In genomic region chr3:52967046-52967445, GRCm38 (mm10) we compare ENCODE assay signal across 21 mouse cellular contexts. TPM values are rescaled to one million over a fixed set of nuclear protein-coding genes. Genes with fewer than 3 reads are reported as not detected.
DNase-seq lines count a peak whose midpoint lies in the region; ATAC-seq and TF ChIP-seq lines count a peak whose summit lies in the region.
"Had no signal": no experiment of that assay in that cellular context is flagged by ENCODE, and none has a peak within 500 bp of the region (broad histone marks: within the 10 kb centered on the region; RNA-seq: fewer than 3 reads in every experiment).

No protein-coding gene starts in this region.

- no peaks in the 10 kb centered on the region for H3K4me1 ChIP-seq in kidney, postnatal 0 days (replicated peaks; ENCODE audit: insufficient read depth, low read length)
- H3K4me1 ChIP-seq in testis, adult 2 months (ENCODE audit: control insufficient read depth, insufficient read depth, low read length) = peaks cover 2% of the 10 kb centered on the region

- no peak overlapping the region for H3K9ac ChIP-seq in kidney, postnatal 0 days (ENCODE audit: low read depth, low read length)
- H3K9ac ChIP-seq: hindbrain, embryonic 14.5 days; midbrain, embryonic 12.5 days; neural tube, embryonic 13.5 days had no signal

- no peak for TF ChIP-seq POLR2A in testis, adult 2 months (IDR thresholded peaks at IDR 0.05; ENCODE audit: control insufficient read depth, low read depth, low read length)

- intact Hi-C loops in gastrocnemius, adult 2 months (cut with DNase I) = loop anchor here (5.0 to 10.0 kb wide), 2 partner anchors 35 to 192 kb away; no protein-coding TSS in a partner anchor

- no peak overlapping the region for H3K27ac ChIP-seq in gastrocnemius, adult 2 months
- no peak overlapping the region for H3K27ac ChIP-seq in kidney, postnatal 0 days
- H3K27ac ChIP-seq in testis, adult 2 months (ENCODE audit: control insufficient read depth, insufficient read depth, low read depth, low read length) = no peak overlapping the region
- H3K27ac ChIP-seq: hindbrain, embryonic 14.5 days; midbrain, embryonic 12.5 days; neural tube, embryonic 13.5 days had no signal

- no peaks in the 10 kb centered on the region for H3K27me3 ChIP-seq in kidney, postnatal 0 days (ENCODE audit: insufficient read depth, low read length)
- H3K27me3 ChIP-seq in testis, adult 2 months (ENCODE audit: control insufficient read depth, insufficient read depth, low read length) = no peaks in the 10 kb centered on the region
- H3K27me3 ChIP-seq: midbrain, embryonic 12.5 days; neural tube, embryonic 13.5 days had no signal

- H3K4me3 ChIP-seq in gastrocnemius, adult 2 months = no peak overlapping the region
- no peak overlapping the region for H3K4me3 ChIP-seq in kidney, postnatal 0 days (replicated peaks; ENCODE audit: low read depth, low read length)
- H3K4me3 ChIP-seq in testis, adult 2 months (ENCODE audit: control insufficient read depth, low read depth, low read length) = peak overlapping the region; percentile 72
- H3K4me3 ChIP-seq: erythroblast, embryonic 14.5 days; midbrain, embryonic 12.5 days; neural tube, embryonic 13.5 days had no signal

- TF ChIP-seq CTCF in gastrocnemius, adult 2 months (IDR thresholded peaks at IDR 0.05) = peak; percentile 16; the same call in 1 of the 2 replicates
- peak; percentile 23; the same call in 1 of the 2 replicates for TF ChIP-seq CTCF in kidney, postnatal 0 days (IDR thresholded peaks at IDR 0.05; ENCODE audit: low read depth)
- TF ChIP-seq CTCF in testis, adult 2 months (IDR thresholded peaks at IDR 0.05; ENCODE audit: control insufficient read depth, insufficient read depth, insufficient replicate concordance, low read depth, low read length) = no peak

- WGBS in kidney, postnatal 0 days = 85% methylated on average over 5 of the region's 5 CpGs

- ATAC-seq in kidney, postnatal 0 days (replicated peaks; ENCODE audit: low FRiP score, low read depth) = no peak
- no peak for ATAC-seq in megakaryocyte, adult 5-6 weeks (ENCODE audit: poor library complexity, severe bottlenecking)
- ATAC-seq: forebrain, embryonic 14.5 days had no signal

- no peaks in the 10 kb centered on the region for H3K36me3 ChIP-seq in kidney, postnatal 0 days (ENCODE audit: insufficient read depth, low read length)
- H3K36me3 ChIP-seq in testis, adult 2 months (ENCODE audit: control insufficient read depth, insufficient read depth, low read length) = no peaks in the 10 kb centered on the region
- H3K36me3 ChIP-seq: midbrain, embryonic 12.5 days; neural tube, embryonic 13.5 days had no signal

- H3K4me2 ChIP-seq in kidney, postnatal 0 days (ENCODE audit: low read length) = no peak overlapping the region
- H3K4me2 ChIP-seq: hindbrain, embryonic 14.5 days; liver, embryonic 11.5 days; midbrain, embryonic 12.5 days; neural tube, embryonic 13.5 days had no signal

- no peaks in the 10 kb centered on the region for H3K9me3 ChIP-seq in kidney, postnatal 0 days (replicated peaks; ENCODE audit: low read length)
- H3K9me3 ChIP-seq: midbrain, embryonic 12.5 days; neural tube, embryonic 13.5 days had no signal

- DNase-seq in gastrocnemius, adult 2 months = no peak
- DNase-seq in gastrocnemius, postnatal 25 days = no peak
- DNase-seq in kidney, postnatal 0 days (ENCODE audit: low spot score) = no peak
- DNase-seq in kidney, adult 18-20 months = no peak
- no peak for DNase-seq in testis, postnatal 10 days (ENCODE audit: low spot score)
- no peak for DNase-seq in right cerebral cortex, adult 18-20 months
- DNase-seq: cerebellum, adult 11 months; cerebellum, postnatal 25 days; kidney, adult 9 months; layer of hippocampus, postnatal 36 days; left cerebral cortex, postnatal 4 days; lung, postnatal 14 days; thymus, postnatal 4 days had no signal

RNA-seq across cellular contexts. Expression of gene Cog6, which starts 50.0 kb away (rescaled TPM):
- 10 to 100 TPM; 42.1 to 45.1 TPM for total RNA-seq in gastrocnemius, adult 2 months (2021)
- 10 to 100 TPM; 29.2 to 33.0 TPM for total RNA-seq in gastrocnemius, postnatal 25 days (2021)
- polyA plus RNA-seq in kidney, postnatal 0 days (2015; fragmentation: Nextera tagmentation; extraction: Ambion mirVana) = 42.1 and 44.4 TPM in 2 replicates
- 81.9 and 88.7 TPM in 2 replicates for polyA plus RNA-seq in testis, adult 2 months (2012; rRNA removed)
- total RNA-seq in megakaryocyte, adult 5-6 weeks (2015) = 17.4 and 18.4 TPM in 2 replicates
- 23.2 and 24.7 TPM in 2 replicates for total RNA-seq in megakaryocyte, adult 5-6 weeks (2017)
